Mouse (Mus musculus) gastrocnemius, postnatal 25 days (tissue): ENCODE results near the gene Gm21854. TPM values are rescaled to one million over a fixed set of nuclear protein-coding genes. Genes with fewer than 3 reads are reported as not detected.
"Not testable (repeated sequence)": the region's sequence is repeated elsewhere in the genome, so short reads cannot be mapped to it uniquely, and the experiment has no call there.

Experiments used
- DNase-seq: peaks from one replicate; pipeline ENCODE4 v3.0.0; 2022
- long read RNA-seq, 2 experiments: library from polyadenylated mRNA; stranded (forward); transcript quantifications; one replicate each; pipeline ENCODE4 v2.0.0; 2021
- total RNA-seq, 2 experiments: library from RNA; stranded (reverse); gene quantifications; 1 replicate in 1 of 2; 2 replicates in 1 of 2; pipeline ENCODE4 v1.2.3; 2021

The Gm21854 gene
- not detected for total RNA-seq
- long read RNA-seq, experiment 1, result 0 reads
- long read RNA-seq, experiment 2, result 0 reads

DNA sequence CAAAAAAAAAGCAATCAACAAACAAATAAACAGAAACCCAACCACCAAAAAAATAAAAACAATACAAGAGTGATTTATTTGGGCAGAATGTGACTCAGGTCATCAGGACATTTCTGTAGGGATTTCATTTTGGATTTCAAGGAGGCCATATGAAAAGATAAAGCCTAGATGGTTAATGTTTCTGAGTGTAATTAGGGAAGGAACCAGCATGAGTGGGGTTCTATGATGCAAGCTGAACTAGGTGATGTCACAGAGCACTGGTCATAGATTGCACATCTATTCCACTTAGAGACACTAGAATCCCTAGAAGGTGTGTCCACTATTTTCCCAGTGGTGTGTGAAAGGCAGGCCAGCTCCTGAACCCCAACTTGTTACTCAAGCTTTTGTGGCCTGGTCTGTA, at the start of gene Gm21854:
TSS of gene Gm21854 (plus strand) at position 301 of the 400 bp plus-strand sequence.
- DNase-seq, result not testable (repeated sequence)

Other genes starting within 250 kb of the Gm21854 start
- not detected for gene Gm20914, start 69.0 kb downstream of the Gm21854 start, total RNA-seq
- gene Gm28171, start 136.4 kb downstream of the Gm21854 start, total RNA-seq, result not detected